Comparison of ENCODE assay signal across 15 mouse cellular contexts in genomic region chr7:113811376-113812158, GRCm38 (mm10). TPM values are rescaled to one million over a fixed set of nuclear protein-coding genes. Genes with fewer than 3 reads are reported as not detected.
DNase-seq lines count a peak whose midpoint lies in the region; ATAC-seq lines count a peak whose summit lies in the region.
"Had no signal": no experiment of that assay in that cellular context is flagged by ENCODE, and none has a peak within 500 bp of the region (broad histone marks: within the 10 kb centered on the region; RNA-seq: fewer than 3 reads in every experiment).

No protein-coding gene starts in this region.

- peaks cover 17% of the 10 kb centered on the region for H3K4me1 ChIP-seq in heart, embryonic 16.5 days (ENCODE audit: control insufficient read depth, insufficient read depth, low read length)
- no peaks in the 10 kb centered on the region for H3K4me1 ChIP-seq in intestine, embryonic 16.5 days (ENCODE audit: control insufficient read depth, insufficient read depth, low read length)
- H3K4me1 ChIP-seq: stomach, embryonic 15.5 days had no signal

- H3K36me3 ChIP-seq in heart, embryonic 16.5 days (ENCODE audit: control insufficient read depth, insufficient read depth) = no peaks in the 10 kb centered on the region
- H3K36me3 ChIP-seq in intestine, embryonic 16.5 days (ENCODE audit: control insufficient read depth, insufficient read depth, low read length) = no peaks in the 10 kb centered on the region
- H3K36me3 ChIP-seq: stomach, embryonic 15.5 days had no signal

- 56% methylated on average over 10 of the region's 10 CpGs for WGBS in heart, embryonic 16.5 days
- 27% methylated on average over 10 of the region's 10 CpGs for WGBS in large intestine, adult 2 months
- 78% methylated on average over 10 of the region's 10 CpGs for WGBS in intestine, embryonic 16.5 days

- peak; percentile 38 to 47 for DNase-seq in cerebellum, postnatal 25 days
- DNase-seq in cerebellum, postnatal 36 days = no peak
- DNase-seq in heart, postnatal 36 days = no peak
- DNase-seq in Muller cell, postnatal 12 days (ENCODE audit: inconsistent ontology term) = peak; percentile 66
- DNase-seq in large intestine, adult 2 months (ENCODE audit: low read depth, low spot score) = peak; percentile 81
- no peak for DNase-seq in kidney, adult 11 months
- DNase-seq: B cell, adult 2 months; right cerebral cortex, adult 18-20 months; spleen, adult 18-20 months had no signal

- intact Hi-C loops in heart, postnatal 36 days (cut with DNase I) = no loop called here

- peak overlapping the region; percentile 36 for H3K27ac ChIP-seq in heart, embryonic 16.5 days (ENCODE audit: low read length)
- H3K27ac ChIP-seq in intestine, embryonic 16.5 days (ENCODE audit: low read length) = no peak overlapping the region
- H3K27ac ChIP-seq: kidney, postnatal 0 days; stomach, embryonic 15.5 days had no signal

- no peaks in the 10 kb centered on the region for H3K9me3 ChIP-seq in heart, embryonic 16.5 days (replicated peaks; ENCODE audit: control insufficient read depth, low read length)
- no peaks in the 10 kb centered on the region for H3K9me3 ChIP-seq in intestine, embryonic 16.5 days (ENCODE audit: control insufficient read depth, low read length)
- H3K9me3 ChIP-seq: stomach, embryonic 15.5 days had no signal

- no peak overlapping the region for H3K4me3 ChIP-seq in heart, embryonic 16.5 days (ENCODE audit: low read length)
- H3K4me3 ChIP-seq in intestine, embryonic 16.5 days (ENCODE audit: low read length) = no peak overlapping the region
- H3K4me3 ChIP-seq: myocyte; stomach, embryonic 15.5 days had no signal

- H3K9ac ChIP-seq in heart, embryonic 16.5 days (ENCODE audit: low read length) = no peak overlapping the region
- no peak overlapping the region for H3K9ac ChIP-seq in intestine, embryonic 16.5 days (ENCODE audit: low read depth, low read length)
- H3K9ac ChIP-seq: stomach, embryonic 15.5 days had no signal

- no peak overlapping the region for H3K4me2 ChIP-seq in heart, embryonic 16.5 days (ENCODE audit: low read depth, low read length)
- no peak overlapping the region for H3K4me2 ChIP-seq in intestine, embryonic 16.5 days (ENCODE audit: low read depth, low read length)
- H3K4me2 ChIP-seq: midbrain, embryonic 11.5 days; stomach, embryonic 15.5 days had no signal

- ATAC-seq in heart, embryonic 16.5 days (replicated peaks; ENCODE audit: extremely low read depth, insufficient read depth, low FRiP score) = peak; percentile 52
- no peak for ATAC-seq in intestine, embryonic 16.5 days

- no peaks in the 10 kb centered on the region for H3K27me3 ChIP-seq in heart, embryonic 16.5 days (ENCODE audit: control insufficient read depth, insufficient read depth, low read length)
- H3K27me3 ChIP-seq in intestine, embryonic 16.5 days (replicated peaks; ENCODE audit: control insufficient read depth, insufficient read depth, low read length) = no peaks in the 10 kb centered on the region
- H3K27me3 ChIP-seq: stomach, embryonic 15.5 days had no signal

RNA-seq across cellular contexts. Expression of gene Spon1, which starts 45.8 kb away (rescaled TPM):
- polyA plus RNA-seq in heart, embryonic 16.5 days (2015; fragmentation: Nextera tagmentation; extraction: Ambion mirVana) = 54.5 and 59.3 TPM in 2 replicates
- 10 to 100 TPM; 11.9 to 16.1 TPM for total RNA-seq in heart, postnatal 36 days (2021)
- polyA plus RNA-seq in large intestine, adult 2 months (2012; rRNA removed) = 2.2 and 4.6 TPM in 2 replicates
- 8.2 and 8.9 TPM in 2 replicates for polyA plus RNA-seq in intestine, embryonic 16.5 days (2015; fragmentation: Nextera tagmentation; extraction: Ambion mirVana)

Comparison
In these comparisons a context has a peak if more than half of its experiments do, and no peak if none do; other contexts are left out.
1. DNase-seq: peak in cerebellum, postnatal 25 days (2 of 2), Muller cell, postnatal 12 days (single experiment) and large intestine, adult 2 months (single experiment); none in cerebellum, postnatal 36 days (0 of 2), heart, postnatal 36 days (0 of 2) and kidney, adult 11 months (single experiment).